Mouse (Mus musculus) adipocyte (in vitro differentiated cells): Measurements from ENCODE around the gene Rhot1.

Source experiments
- DNase-seq: peaks from one replicate; pipeline ENCODE4 v3.0.0-alpha.2; 2016; ENCODE audit warnings: low spot score

Gene Rhot1

GRCm38 (mm10) chr11:80289701-80290445 lies 81.1 kb downstream of the Rhot1 start:
- DNase-seq, result no peak

- DNase-seq, result no peak
These were observed 82.2 kb downstream of the Rhot1 start for GRCm38 (mm10) chr11:80291004-80291403.

DNA sequence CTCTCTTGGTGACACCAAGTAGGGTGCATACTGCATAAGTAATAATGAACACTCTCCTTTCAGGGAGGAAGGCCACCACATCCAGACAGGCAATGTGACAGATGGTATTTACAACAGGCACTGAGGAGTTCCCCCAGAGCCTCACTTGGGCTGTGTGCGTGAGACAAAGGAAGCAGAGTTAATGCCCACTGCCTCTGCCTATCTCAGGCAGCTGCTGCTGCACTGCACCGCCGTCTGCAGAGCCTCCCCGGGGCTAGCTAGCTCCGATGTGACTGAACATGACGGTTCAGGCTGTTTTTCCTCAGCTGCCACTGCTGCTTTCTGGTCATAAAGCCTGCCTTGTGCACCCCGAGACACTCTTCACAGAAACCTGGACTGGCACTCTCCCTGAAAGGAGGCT lies 83.6 kb downstream of the Rhot1 start:
- DNase-seq, result no peak

DNA sequence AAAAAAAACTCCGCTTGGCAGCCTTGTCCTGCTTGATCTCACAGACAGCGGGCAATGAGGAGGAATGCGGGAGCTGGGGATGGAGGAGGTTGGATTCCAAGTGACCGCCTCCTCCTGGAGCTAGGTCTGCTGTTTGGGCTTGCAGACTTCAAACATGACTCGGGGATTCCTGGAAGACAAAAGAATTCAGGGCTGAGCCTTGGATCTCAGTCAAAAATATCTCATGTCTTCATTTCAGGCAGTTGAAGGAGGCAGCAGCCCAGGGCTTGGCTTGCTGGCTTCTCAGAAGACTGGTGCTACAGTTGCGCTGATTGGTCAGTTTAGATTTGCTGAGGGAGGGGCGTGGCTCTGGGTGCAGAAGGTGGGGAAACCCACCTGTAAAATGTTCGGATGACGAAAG lies 86.2 kb downstream of the Rhot1 start:
- DNase-seq, result peak; percentile 19

DNA sequence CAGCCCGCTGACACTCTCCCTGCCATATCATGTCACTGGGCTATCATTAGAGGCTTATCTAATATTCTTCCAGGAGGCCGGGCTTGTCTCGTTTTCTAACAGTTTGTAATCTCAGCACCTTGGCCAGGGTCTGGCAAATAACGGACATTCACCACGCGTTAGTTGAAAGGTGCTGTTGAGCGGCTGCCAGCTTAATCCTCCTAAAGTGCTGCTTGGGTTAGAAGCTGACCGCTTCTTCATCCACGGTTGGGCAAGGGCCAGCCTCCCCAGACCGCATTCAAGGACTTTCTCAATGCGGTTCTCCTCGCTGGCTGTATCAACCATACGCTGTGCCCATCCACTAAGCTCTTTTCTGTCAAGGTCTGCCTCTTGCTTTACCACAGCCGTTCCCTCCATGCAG lies 87.0 kb downstream of the Rhot1 start:
- DNase-seq, result no peak

- DNase-seq, result peak; percentile 17
These were observed 90.9 kb downstream of the Rhot1 start for GRCm38 (mm10) chr11:80299513-80300235.

DNA sequence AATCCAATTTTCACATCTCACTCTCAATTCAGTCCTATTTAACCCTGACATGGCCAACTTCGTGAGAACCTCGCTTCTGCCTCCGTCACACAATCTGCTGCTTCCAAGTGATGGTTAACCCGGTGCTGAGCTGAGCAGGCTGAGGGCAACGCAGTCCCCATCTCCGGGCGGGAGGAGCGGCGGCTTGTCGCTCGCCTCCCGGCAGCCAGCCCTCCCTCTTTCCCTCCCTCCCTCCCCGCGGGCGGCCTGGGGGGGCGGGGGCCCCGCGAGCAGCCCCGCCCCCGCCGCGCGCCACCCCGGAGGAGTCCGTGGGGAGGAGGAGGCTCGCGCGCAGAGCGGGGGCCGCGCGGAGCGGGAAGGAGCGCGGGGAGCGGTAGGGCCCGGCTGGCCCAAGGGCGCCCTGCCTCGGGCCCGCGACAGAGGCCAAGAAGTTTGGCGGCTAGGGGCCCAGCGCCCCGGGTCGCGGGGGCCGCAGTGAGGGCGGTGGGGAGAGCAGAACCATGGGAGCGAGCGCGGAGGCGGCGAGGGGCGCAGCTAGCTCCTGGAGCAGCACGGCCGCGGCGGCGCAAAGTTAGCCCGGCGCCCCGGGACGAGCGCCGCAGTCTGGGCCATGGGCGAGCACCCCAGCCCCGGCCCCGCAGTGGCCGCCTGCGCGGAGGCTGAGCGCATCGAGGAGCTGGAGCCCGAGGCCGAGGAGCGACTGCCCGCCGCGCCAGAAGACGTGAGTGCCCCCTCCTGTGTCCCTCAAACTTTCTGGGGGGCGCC lies 91.9 kb downstream of the Rhot1 start, which contains the start of gene Rhbdl3:
Rhbdl3 (plus strand) TSS at position 362 of the 765 bp plus-strand sequence.
- no peak for DNase-seq

- DNase-seq, result no peak
These were observed 92.7 kb downstream of the Rhot1 start for GRCm38 (mm10) chr11:80301316-80302045.

DNA sequence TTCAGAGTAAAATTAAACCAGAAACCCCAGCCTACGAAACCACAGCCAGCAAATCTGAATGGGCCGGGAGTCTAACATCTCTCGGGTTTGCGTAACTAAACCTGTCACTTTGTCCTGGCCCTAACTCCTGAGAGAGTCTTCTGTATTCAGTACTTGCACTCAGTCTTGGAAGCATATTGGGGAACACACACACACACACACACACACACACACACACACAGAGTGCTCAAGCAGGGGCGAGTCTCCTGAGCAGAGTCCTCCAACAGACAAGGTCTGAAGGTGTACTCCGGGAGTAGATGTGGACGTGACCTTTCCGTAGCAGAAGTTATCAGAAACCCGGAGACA lies 93.2 kb downstream of the Rhot1 start:
- no peak for DNase-seq

- no peak for DNase-seq
These were observed 93.7 kb downstream of the Rhot1 start for GRCm38 (mm10) chr11:80302536-80302935.

- DNase-seq, result no peak
These were observed 94.9 kb downstream of the Rhot1 start for GRCm38 (mm10) chr11:80303746-80304145.

GRCm38 (mm10) chr11:80304846-80305245 lies 96.0 kb downstream of the Rhot1 start:
- DNase-seq, result no peak

DNA sequence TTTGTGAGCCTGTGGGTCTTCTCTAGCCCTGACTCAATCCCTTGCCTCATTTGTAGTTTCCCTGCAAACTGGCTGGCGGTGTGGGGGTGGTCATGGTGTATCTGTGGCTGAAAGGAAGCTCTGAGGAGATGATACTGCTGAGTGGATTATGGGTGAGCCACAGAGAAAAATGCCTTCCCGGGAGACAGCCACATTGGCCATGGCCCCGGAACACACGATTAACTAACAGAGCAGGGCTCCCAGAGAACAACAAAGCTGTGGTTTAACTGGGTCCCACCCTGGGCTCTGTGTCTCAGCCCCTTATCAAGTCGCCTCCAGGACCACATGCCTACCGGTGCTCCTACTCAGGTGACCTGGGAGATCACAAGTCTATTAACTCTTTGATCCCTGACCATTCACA lies 99.7 kb downstream of the Rhot1 start:
- no peak for DNase-seq

- no peak for DNase-seq
These were observed 102.5 kb downstream of the Rhot1 start for GRCm38 (mm10) chr11:80311271-80311670.

GRCm38 (mm10) chr11:80312049-80312448 lies 103.2 kb downstream of the Rhot1 start:
- DNase-seq, result no peak

GRCm38 (mm10) chr11:80312565-80312964 lies 103.7 kb downstream of the Rhot1 start:
- peak; percentile 23 for DNase-seq

GRCm38 (mm10) chr11:80313462-80313861 lies 104.6 kb downstream of the Rhot1 start:
- DNase-seq, result no peak

- DNase-seq, result no peak
These were observed 105.1 kb downstream of the Rhot1 start for GRCm38 (mm10) chr11:80313944-80314343.

- DNase-seq, result no peak
These were observed 107.2 kb downstream of the Rhot1 start for GRCm38 (mm10) chr11:80315743-80316639.
